Mouse (Mus musculus): Measurements from ENCODE around the gene Notum. TPM values are rescaled to one million over a fixed set of nuclear protein-coding genes. Genes with fewer than 3 reads are reported as not detected.
A peak's percentile ranks its signal among the peaks of the same experiment; 100 is the strongest.

Gene Notum
- polyA plus RNA-seq (2015; fragmentation: Nextera tagmentation; extraction: Ambion mirVana) = 1.4 and 1.8 TPM in 2 replicates

- H3K27me3 ChIP-seq (replicated peaks) = peaks cover 84% of the 10 kb centered on the region
- H3K27ac ChIP-seq = no peak within 1 kb of the TSS
- H3K9me3 ChIP-seq = no peaks in the 10 kb centered on the region
- peak within 1 kb of the TSS; percentile 49 for H3K4me2 ChIP-seq
- WGBS = 1% methylated on average over 35 of the region's 35 CpGs
- H3K4me3 ChIP-seq = peak within 1 kb of the TSS; percentile 34
- no peak within 1 kb of the TSS for H3K9ac ChIP-seq
- H3K36me3 ChIP-seq (replicated peaks) = no peaks in the 10 kb centered on the region
- H3K4me1 ChIP-seq = peaks cover 22% of the 10 kb centered on the region
- no peak for ATAC-seq (replicated peaks)
These were observed at the start of gene Notum for GRCm38 (mm10) chr11:120661076-120661460. Notum (minus strand) TSS chr11:120661175.

GRCm38 (mm10) chr11:120710672-120711071, 49.7 kb upstream of the Notum start:
- WGBS = 79% methylated on average over 5 of the region's 5 CpGs
- H3K9ac ChIP-seq = no peak overlapping the region
- no peak overlapping the region for H3K4me3 ChIP-seq
- H3K4me1 ChIP-seq = peaks cover 37% of the 10 kb centered on the region
- H3K9me3 ChIP-seq = no peaks in the 10 kb centered on the region
- no peaks in the 10 kb centered on the region for H3K27me3 ChIP-seq (replicated peaks)
- no peak for ATAC-seq (replicated peaks)
- no peak overlapping the region for H3K4me2 ChIP-seq
- no peak overlapping the region for H3K27ac ChIP-seq
- no peaks in the 10 kb centered on the region for H3K36me3 ChIP-seq (replicated peaks)

GRCm38 (mm10) chr11:120709551-120709950, 48.6 kb upstream of the Notum start:
- H3K36me3 ChIP-seq (replicated peaks) = no peaks in the 10 kb centered on the region
- H3K4me3 ChIP-seq = no peak overlapping the region
- WGBS = 79% methylated on average over 2 of the region's 2 CpGs
- no peak overlapping the region for H3K27ac ChIP-seq
- no peak overlapping the region for H3K9ac ChIP-seq
- peaks cover 43% of the 10 kb centered on the region for H3K4me1 ChIP-seq
- no peaks in the 10 kb centered on the region for H3K9me3 ChIP-seq
- no peaks in the 10 kb centered on the region for H3K27me3 ChIP-seq (replicated peaks)
- H3K4me2 ChIP-seq = no peak overlapping the region
- no peak for ATAC-seq (replicated peaks)

- 0 out of 2 replicates have a peak overlapping the region, but pooled peaks have one; percentile 9 for H3K27ac ChIP-seq
- ATAC-seq (replicated peaks) = no peak
These were observed 47.0 kb upstream of the Notum start for GRCm38 (mm10) chr11:120707969-120708368.

GRCm38 (mm10) chr11:120707225-120707624, 46.2 kb upstream of the Notum start:
- no peak overlapping the region for H3K4me2 ChIP-seq

More at GRCm38 (mm10) chr11:120707969-120708368, 47.0 kb upstream of the Notum start:
- Histone ChIP-seq H3K36me3 (replicated peaks) (no peaks in the 10 kb centered on the region), H3K4me3 (no peak overlapping the region), H3K9me3 (no peaks in the 10 kb centered on the region), H3K4me2 (no peak overlapping the region), H3K4me1 (peaks cover 42% of the 10 kb centered on the region), H3K9ac (no peak overlapping the region), H3K27me3 (replicated peaks) (no peaks in the 10 kb centered on the region)
- WGBS = 32% methylated on average over 5 of the region's 5 CpGs

GRCm38 (mm10) chr11:120706120-120706519, 45.1 kb upstream of the Notum start:
- peaks cover 32% of the 10 kb centered on the region for H3K4me1 ChIP-seq
- no peaks in the 10 kb centered on the region for H3K27me3 ChIP-seq (replicated peaks)
- WGBS = 58% methylated on average over 5 of the region's 5 CpGs
- H3K9ac ChIP-seq = no peak overlapping the region
- no peak overlapping the region for H3K4me3 ChIP-seq
- H3K27ac ChIP-seq = no peak overlapping the region
- ATAC-seq (replicated peaks) = no peak
- H3K4me2 ChIP-seq = no peak overlapping the region
- 0 out of 2 replicates have a peak, but pooled peaks cover 6% of the 10 kb centered on the region for H3K36me3 ChIP-seq (replicated peaks)
- no peaks in the 10 kb centered on the region for H3K9me3 ChIP-seq

More at GRCm38 (mm10) chr11:120707225-120707624, 46.2 kb upstream of the Notum start:
- Histone ChIP-seq H3K9me3 (no peaks in the 10 kb centered on the region), H3K4me1 (peaks cover 34% of the 10 kb centered on the region), H3K36me3 (replicated peaks) (no peaks in the 10 kb centered on the region), H3K4me3 (no peak overlapping the region), H3K27me3 (replicated peaks) (no peaks in the 10 kb centered on the region), H3K27ac (peak overlapping the region; percentile 11; the same call in 1 of the 2 replicates), H3K9ac (no peak overlapping the region)
- no peak for ATAC-seq (replicated peaks)
- WGBS = 10% methylated on average over 11 of the region's 12 CpGs

- Histone ChIP-seq H3K27ac (peak overlapping the region; percentile 47; the same call in 1 of the 2 replicates), H3K4me2 (no peak overlapping the region), H3K9me3 (no peaks in the 10 kb centered on the region), H3K36me3 (replicated peaks) (0 out of 2 replicates have a peak, but pooled peaks cover 7% of the 10 kb centered on the region), H3K27me3 (replicated peaks) (no peaks in the 10 kb centered on the region), H3K4me3 (no peak overlapping the region), H3K4me1 (peaks cover 32% of the 10 kb centered on the region), H3K9ac (0 out of 2 replicates have a peak overlapping the region, but pooled peaks have one; percentile 6)
- WGBS = 19% methylated on average over 8 of the region's 8 CpGs
- peak; percentile 40; the same call in 1 of the 2 replicates for ATAC-seq (replicated peaks)
These were observed 43.7 kb upstream of the Notum start for GRCm38 (mm10) chr11:120704486-120705325.

GRCm38 (mm10) chr11:120703696-120704454, 42.9 kb upstream of the Notum start:
- no peak overlapping the region for H3K9ac ChIP-seq
- H3K27me3 ChIP-seq (replicated peaks) = no peaks in the 10 kb centered on the region
- H3K4me2 ChIP-seq = no peak overlapping the region
- no peak for ATAC-seq (replicated peaks)
- H3K36me3 ChIP-seq (replicated peaks) = 0 out of 2 replicates have a peak, but pooled peaks cover 7% of the 10 kb centered on the region
- peaks cover 32% of the 10 kb centered on the region for H3K4me1 ChIP-seq
- 48% methylated on average over 15 of the region's 15 CpGs for WGBS
- H3K9me3 ChIP-seq = no peaks in the 10 kb centered on the region
- no peak overlapping the region for H3K4me3 ChIP-seq
- peak overlapping the region; percentile 35; the same call in 1 of the 2 replicates for H3K27ac ChIP-seq

- no peak for ATAC-seq (replicated peaks)
- 73% methylated on average over 10 of the region's 10 CpGs for WGBS
These were observed 36.8 kb upstream of the Notum start for GRCm38 (mm10) chr11:120697741-120698140.

GRCm38 (mm10) chr11:120696568-120696967, 35.6 kb upstream of the Notum start:
- Histone ChIP-seq H3K4me2 (no peak overlapping the region), H3K36me3 (replicated peaks) (0 out of 2 replicates have a peak, but pooled peaks cover 4% of the 10 kb centered on the region), H3K9ac (no peak overlapping the region), H3K4me3 (no peak overlapping the region), H3K9me3 (no peaks in the 10 kb centered on the region), H3K27me3 (replicated peaks) (no peaks in the 10 kb centered on the region), H3K4me1 (peaks cover 14% of the 10 kb centered on the region), H3K27ac (no peak overlapping the region)
- no peak for ATAC-seq (replicated peaks)
- WGBS = 92% methylated on average over 6 of the region's 6 CpGs

More at GRCm38 (mm10) chr11:120697741-120698140, 36.8 kb upstream of the Notum start:
- no peak overlapping the region for H3K4me3 ChIP-seq
- H3K9ac ChIP-seq = no peak overlapping the region
- H3K27ac ChIP-seq = no peak overlapping the region
- peaks cover 14% of the 10 kb centered on the region for H3K4me1 ChIP-seq
- H3K9me3 ChIP-seq = no peaks in the 10 kb centered on the region
- H3K36me3 ChIP-seq (replicated peaks) = 0 out of 2 replicates have a peak, but pooled peaks cover 7% of the 10 kb centered on the region
- H3K27me3 ChIP-seq (replicated peaks) = no peaks in the 10 kb centered on the region
- H3K4me2 ChIP-seq = no peak overlapping the region

- peak overlapping the region; percentile 68 for H3K27ac ChIP-seq
- peaks cover 14% of the 10 kb centered on the region for H3K4me1 ChIP-seq
- H3K4me3 ChIP-seq = no peak overlapping the region
- no peaks in the 10 kb centered on the region for H3K9me3 ChIP-seq
- H3K27me3 ChIP-seq (replicated peaks) = no peaks in the 10 kb centered on the region
- no peak overlapping the region for H3K9ac ChIP-seq
- H3K36me3 ChIP-seq (replicated peaks) = 0 out of 2 replicates have a peak, but pooled peaks cover 2% of the 10 kb centered on the region
- WGBS = 32% methylated on average over 12 of the region's 12 CpGs
- ATAC-seq (replicated peaks) = peak; percentile 76
- H3K4me2 ChIP-seq = no peak overlapping the region
These were observed 34.7 kb upstream of the Notum start for GRCm38 (mm10) chr11:120695641-120696040.

GRCm38 (mm10) chr11:120695184-120695583, 34.2 kb upstream of the Notum start:
- peaks cover 14% of the 10 kb centered on the region for H3K4me1 ChIP-seq
- H3K4me2 ChIP-seq = no peak overlapping the region
- ATAC-seq (replicated peaks) = peak; percentile 62
- WGBS = 21% methylated on average over 4 of the region's 4 CpGs
- no peaks in the 10 kb centered on the region for H3K9me3 ChIP-seq
- H3K9ac ChIP-seq = no peak overlapping the region
- H3K27me3 ChIP-seq (replicated peaks) = no peaks in the 10 kb centered on the region
- no peak overlapping the region for H3K4me3 ChIP-seq
- H3K36me3 ChIP-seq (replicated peaks) = 0 out of 2 replicates have a peak, but pooled peaks cover 2% of the 10 kb centered on the region
- peak overlapping the region; percentile 68; the same call in 1 of the 2 replicates for H3K27ac ChIP-seq
